Mouse (Mus musculus) intestine, embryonic 14.5 days (tissue): ENCODE measurements around the gene Nek1. TPM values are rescaled to one million over a fixed set of nuclear protein-coding genes. Genes with fewer than 3 reads are reported as not detected.
A peak's percentile ranks its signal among the peaks of the same experiment; 100 is the strongest.
"Not testable (repeated sequence)": the region's sequence is repeated elsewhere in the genome, so short reads cannot be mapped to it uniquely, and the experiment has no call there.

Experiments used
- ATAC-seq: fragments of 200-750 bp; cut with Nextera tagmentation; replicated peaks from 2 replicates; pipeline ENCODE4 v1.8.0; 2017; ENCODE audit warnings: low read depth, moderate number of reproducible peaks, moderate TSS enrichment, moderate library complexity; ENCODE audit not compliant: low FRiP score, low TSS enrichment
- DNase-seq: peaks from one replicate; pipeline ENCODE4 v3.0.0-alpha.2; 2018; ENCODE audit warnings: low spot score
- H3K27ac ChIP-seq: fragments of 300-500 bp; sonication (generic); 2 replicates; pipeline ENCODE4 v1.5.1; 2014; ENCODE audit warnings: low read depth, mild to moderate bottlenecking, control low read depth
- H3K27me3 ChIP-seq: fragments of 300-500 bp; sonication (generic); replicated peaks from 2 replicates; pipeline ENCODE4 v1.6.1; 2014; ENCODE audit warnings: low read length, control low read depth; ENCODE audit not compliant: control insufficient read depth, insufficient read depth
- H3K36me3 ChIP-seq: fragments of 300-500 bp; sonication (generic); 2 replicates; pipeline ENCODE4 v1.6.1; 2014; ENCODE audit warnings: low read length, control low read depth; ENCODE audit not compliant: control insufficient read depth, insufficient read depth
- H3K4me1 ChIP-seq: fragments of 300-500 bp; sonication (generic); replicated peaks from 2 replicates; pipeline ENCODE4 v1.6.1; 2014; ENCODE audit warnings: low read length, control low read depth, mixed read lengths; ENCODE audit not compliant: control insufficient read depth, insufficient read depth
- H3K4me2 ChIP-seq: fragments of 300-500 bp; sonication (generic); 2 replicates; pipeline ENCODE4 v1.6.1; 2014; ENCODE audit warnings: low read length
- H3K4me3 ChIP-seq: fragments of 300-500 bp; sonication (generic); 2 replicates; pipeline ENCODE4 v1.5.1; 2014; ENCODE audit warnings: low read depth, low read length, control low read depth, mixed read lengths
- H3K9ac ChIP-seq: fragments of 300-500 bp; sonication (generic); 2 replicates; pipeline ENCODE4 v1.6.1; 2014; ENCODE audit warnings: mild to moderate bottlenecking, low read length
- H3K9me3 ChIP-seq: fragments of 300-500 bp; sonication (generic); 2 replicates; pipeline ENCODE4 v1.6.1; 2016; ENCODE audit warnings: low read length, control low read depth; ENCODE audit not compliant: control insufficient read depth
- WGBS: fragments of 180-500 bp; shearing (Covaris S2); extraction: QIAGEN DNeasy Blood & Tissue Kit; methylation state at CpG from one replicate; pipeline ENCODE4 v1.1.7; 2014; 5-methylcytosine and 5-hydroxymethylcytosine counted together
- polyA plus RNA-seq: library from polyadenylated mRNA; unstranded; fragments of >200 nt; fragmentation: Nextera tagmentation; extraction: Ambion mirVana; gene quantifications from 2 replicates; pipeline ENCODE4 v1.2.1, GENCODE M21; 2014

The Nek1 gene
- polyA plus RNA-seq, 1 experiment from 2014 or later, result 19.5 TPM

DNA sequence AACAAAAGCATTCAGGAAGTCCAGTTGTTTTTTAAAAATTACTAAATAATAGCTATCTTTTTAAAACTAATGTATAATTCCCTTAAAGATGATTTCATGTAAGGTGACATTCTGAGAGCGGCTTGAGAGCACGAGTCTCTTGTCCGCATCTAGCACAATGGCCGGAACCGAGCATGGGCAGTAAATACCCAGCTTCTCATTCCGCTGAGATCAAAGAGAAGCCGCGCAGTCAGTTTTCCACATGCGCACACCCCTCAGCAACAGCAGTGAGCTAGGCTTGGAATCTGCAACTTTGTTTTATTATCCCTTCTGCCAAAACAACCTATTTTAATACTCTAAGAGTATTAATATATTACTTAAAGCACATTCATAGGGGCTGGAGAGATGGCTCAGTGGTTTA, 16.2 kb upstream of the Nek1 start:
- Histone ChIP-seq H3K4me3 (no peak overlapping the region), H3K27ac (no peak overlapping the region), H3K4me1 (0 out of 2 replicates have a peak, but pooled peaks cover 3% of the 10 kb centered on the region), H3K4me2 (no peak overlapping the region), H3K36me3 (no peaks in the 10 kb centered on the region), H3K9me3 (no peaks in the 10 kb centered on the region), H3K27me3 (no peaks in the 10 kb centered on the region), H3K9ac (no peak overlapping the region)
- 87% methylated on average over 9 of the region's 9 CpGs for WGBS
- ATAC-seq (no peak), DNase-seq (no peak)

DNA sequence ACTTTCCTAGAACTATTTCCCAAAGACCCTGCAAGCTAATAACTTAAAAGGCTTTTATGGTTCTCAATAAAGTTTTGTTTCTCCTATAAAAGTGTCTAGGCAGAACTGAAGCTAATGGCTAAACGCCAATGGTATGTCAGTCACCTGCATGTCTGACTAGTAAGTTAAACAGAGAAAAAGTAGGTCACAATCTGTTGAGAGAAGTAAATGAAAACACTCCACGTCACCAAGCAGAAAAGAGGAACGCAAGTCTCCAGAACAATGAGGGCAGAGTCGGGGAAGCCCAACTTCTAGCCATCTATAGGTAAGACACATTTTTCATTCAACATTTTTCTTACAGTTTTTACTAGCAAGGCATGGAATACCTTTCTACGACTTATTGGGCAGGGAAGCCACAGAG, 14.5 kb upstream of the Nek1 start:
- Histone ChIP-seq H3K27me3 (no peaks in the 10 kb centered on the region), H3K9me3 (no peaks in the 10 kb centered on the region), H3K4me1 (0 out of 2 replicates have a peak, but pooled peaks cover 3% of the 10 kb centered on the region), H3K4me2 (no peak overlapping the region), H3K36me3 (no peaks in the 10 kb centered on the region), H3K27ac (no peak overlapping the region), H3K9ac (no peak overlapping the region), H3K4me3 (no peak overlapping the region)
- DNase-seq, result no peak
- 75% methylated on average over 5 of the region's 5 CpGs for WGBS
- ATAC-seq, result no peak

DNA sequence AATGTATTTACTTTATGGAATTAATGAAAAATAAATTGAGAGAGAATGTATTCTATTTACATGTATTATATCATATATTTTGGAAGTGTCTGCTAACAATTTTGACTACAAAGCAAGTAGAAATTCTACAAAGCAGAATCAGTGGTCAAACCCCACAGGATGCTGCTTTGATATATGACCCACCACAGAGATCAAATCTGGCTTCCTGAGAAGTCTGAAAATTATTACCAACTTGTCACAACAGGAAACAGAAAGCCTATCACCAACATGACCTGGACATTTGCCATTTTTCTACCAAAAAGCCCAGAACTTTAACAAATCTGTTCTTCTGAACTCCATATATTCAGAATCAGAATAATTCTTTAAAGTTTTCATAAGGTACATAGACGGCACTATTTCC, 11.6 kb upstream of the Nek1 start:
- ATAC-seq, result no peak
- no peak for DNase-seq
- Histone ChIP-seq H3K27me3 (no peaks in the 10 kb centered on the region), H3K4me3 (peak overlapping the region; percentile 82), H3K4me1 (0 out of 2 replicates have a peak, but pooled peaks cover 3% of the 10 kb centered on the region), H3K36me3 (no peaks in the 10 kb centered on the region), H3K4me2 (peak overlapping the region; percentile 87), H3K9me3 (no peaks in the 10 kb centered on the region), H3K27ac (no peak overlapping the region), H3K9ac (no peak overlapping the region)
- 35% methylated on average over 1 of the region's 1 CpGs for WGBS

DNA sequence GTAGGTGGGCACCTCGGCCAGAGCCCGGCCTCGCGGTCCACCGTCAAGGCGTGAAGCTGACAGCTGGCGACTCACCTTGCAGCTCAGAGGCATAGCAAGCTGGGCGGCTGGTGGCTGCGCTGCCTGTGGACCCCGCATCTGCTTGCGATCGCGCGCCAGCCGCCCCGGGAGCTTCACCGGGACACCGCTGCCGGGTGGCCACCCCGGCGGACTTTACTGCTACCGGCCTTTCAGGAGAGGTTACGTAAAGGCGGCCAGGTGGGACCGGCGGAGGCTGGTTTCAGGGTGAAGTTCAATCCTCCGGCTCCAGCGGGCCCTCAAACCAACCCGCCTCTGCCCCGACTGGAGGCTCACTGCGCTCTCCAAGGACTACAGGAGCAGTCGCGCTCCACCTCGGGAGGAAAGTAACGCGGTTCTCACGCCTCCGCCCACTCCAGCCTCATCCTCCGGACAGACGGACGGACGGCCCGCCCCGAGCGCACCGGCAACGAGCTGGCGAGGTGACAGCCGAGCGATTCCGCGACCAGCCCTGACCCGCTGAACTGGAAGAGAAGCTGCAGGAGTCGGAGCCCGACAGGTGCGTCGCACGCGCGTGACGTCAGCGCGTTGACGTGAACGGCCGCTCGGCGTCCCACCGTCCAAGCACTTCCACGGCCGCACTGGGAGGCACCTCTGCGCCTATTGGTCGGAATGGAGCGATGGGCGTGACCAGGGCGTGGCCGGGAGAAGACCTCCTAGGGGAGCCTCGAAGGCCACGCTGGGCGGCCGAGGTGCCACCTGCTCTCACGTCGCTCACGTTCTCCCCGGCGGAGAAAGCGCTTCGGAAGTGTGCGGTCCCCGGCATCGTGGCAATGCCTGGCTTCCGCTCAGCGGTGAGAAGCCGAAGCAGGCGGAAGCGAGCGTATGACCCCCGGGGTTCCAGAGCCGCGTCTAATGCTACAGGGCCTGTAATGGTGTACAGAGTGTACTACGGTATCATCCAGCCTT, 10.0 kb upstream of the Nek1 start, which contains the start of gene Clcn3:
Gene Clcn3 (minus strand): TSS at position 600 of the 987 bp plus-strand sequence.
- under 1% methylated on average over 95 of the region's 101 CpGs for WGBS
- Histone ChIP-seq H3K9me3 (no peaks in the 10 kb centered on the region), H3K9ac (peak within 1 kb of the TSS; percentile 58), H3K4me1 (0 out of 2 replicates have a peak, but pooled peaks cover 3% of the 10 kb centered on the region), H3K27me3 (no peaks in the 10 kb centered on the region), H3K36me3 (no peaks in the 10 kb centered on the region), H3K4me3 (peak within 1 kb of the TSS; percentile 82), H3K27ac (peak within 1 kb of the TSS; percentile 80), H3K4me2 (peak within 1 kb of the TSS; percentile 87)
- peak; percentile 98 for DNase-seq
- peak; percentile 100 for ATAC-seq

DNA sequence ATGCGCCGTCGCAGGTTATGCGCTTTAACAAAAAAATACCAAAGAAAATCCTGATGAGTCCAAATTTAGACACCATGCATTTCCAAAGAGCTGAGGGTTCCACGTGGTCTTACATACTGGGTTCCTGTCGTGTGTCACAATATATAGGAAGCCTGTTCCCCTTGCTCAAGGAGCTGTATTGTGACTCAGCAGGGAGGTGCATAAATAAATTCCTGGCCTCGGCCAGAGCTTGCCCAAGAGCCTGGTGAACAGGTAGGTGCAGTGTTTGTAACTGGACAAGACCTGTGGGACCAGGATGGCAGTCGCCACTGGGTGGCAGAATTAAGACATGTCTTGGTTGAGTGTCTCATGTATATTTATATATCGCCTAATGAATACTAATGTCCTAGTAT, 9.3 kb upstream of the Nek1 start:
- H3K4me2 ChIP-seq, result peak overlapping the region; percentile 87
- H3K9me3 ChIP-seq, result no peaks in the 10 kb centered on the region
- peak overlapping the region; percentile 50 for H3K9ac ChIP-seq

DNA sequence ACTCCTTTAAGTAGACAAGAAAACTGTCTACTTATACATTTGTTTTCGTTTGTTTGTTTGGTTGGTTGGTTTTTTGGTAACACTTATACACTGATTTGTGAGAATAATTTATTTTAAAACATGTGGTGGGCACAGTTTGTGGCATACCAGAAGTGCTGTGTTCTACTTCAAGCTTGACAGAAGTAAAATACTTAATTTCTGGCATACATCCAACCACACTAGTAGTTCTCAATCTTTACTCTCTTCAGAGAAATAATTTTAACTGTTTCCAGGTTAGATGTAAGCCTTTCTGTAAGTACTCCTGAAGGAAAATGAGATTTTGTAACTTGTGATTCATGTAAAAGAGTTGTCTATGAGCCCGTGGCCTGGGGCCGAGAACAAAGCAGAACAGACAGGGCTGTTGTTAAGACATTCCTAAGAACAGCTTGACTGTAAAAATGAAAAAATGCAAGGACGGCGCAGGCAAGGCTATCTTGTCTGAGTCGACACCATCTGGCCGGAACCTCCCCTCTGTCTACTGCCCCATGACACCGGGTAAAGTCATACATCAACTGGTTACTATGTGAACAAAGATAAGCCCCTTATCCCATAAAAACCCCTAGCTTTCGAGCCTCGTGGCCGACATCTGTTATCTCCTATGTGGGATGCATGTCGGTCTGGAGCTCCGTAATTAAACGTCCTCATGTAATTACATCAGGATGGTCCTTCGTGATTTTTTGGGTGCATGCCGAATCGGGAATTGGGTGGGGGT, 8.6 kb upstream of the Nek1 start:
- H3K4me2 ChIP-seq, H3K9me3 ChIP-seq, H3K4me1 ChIP-seq, DNase-seq, H3K4me3 ChIP-seq, H3K36me3 ChIP-seq, ATAC-seq, H3K27me3 ChIP-seq, H3K27ac ChIP-seq, H3K9ac ChIP-seq: not testable (repeated sequence)
- WGBS, result 91% methylated on average over 17 of the region's 17 CpGs

More for the DNA sequence above, 9.3 kb upstream of the Nek1 start:
- DNase-seq, result no peak
- Histone ChIP-seq H3K27ac (peak overlapping the region; percentile 80), H3K36me3 (no peaks in the 10 kb centered on the region), H3K4me3 (peak overlapping the region; percentile 82), H3K27me3 (no peaks in the 10 kb centered on the region), H3K4me1 (0 out of 2 replicates have a peak, but pooled peaks cover 3% of the 10 kb centered on the region)
- 15% methylated on average over 9 of the region's 9 CpGs for WGBS
- peak; percentile 67 for ATAC-seq

DNA sequence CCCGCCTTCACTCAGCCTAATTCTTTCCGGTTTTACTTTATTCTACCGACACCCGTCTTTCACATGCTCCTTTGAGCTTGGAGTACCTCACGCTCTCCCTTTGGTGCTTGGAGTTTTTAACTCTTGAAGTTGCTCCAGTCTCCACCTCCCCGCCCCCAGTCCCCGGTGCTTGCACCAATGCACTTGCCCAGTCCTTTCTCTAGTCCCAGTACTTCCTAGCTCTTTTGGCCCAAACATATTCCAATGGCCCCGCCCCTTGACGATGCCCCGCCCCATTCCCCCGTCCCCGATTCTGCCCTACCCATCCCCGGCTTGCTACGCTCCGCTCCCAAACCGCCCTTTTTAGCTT, 460 bp upstream of the Nek1 start:
- H3K27ac ChIP-seq, result peak overlapping the region; percentile 89
- ATAC-seq, result peak; percentile 92
- peaks cover 8% of the 10 kb centered on the region; the same call in 1 of the 2 replicates for H3K4me1 ChIP-seq
- WGBS, result 0% methylated on average over 15 of the region's 16 CpGs
- no peaks in the 10 kb centered on the region for H3K36me3 ChIP-seq
- no peak for DNase-seq
- H3K9ac ChIP-seq, result peak overlapping the region; percentile 50
- no peaks in the 10 kb centered on the region for H3K27me3 ChIP-seq
- H3K9me3 ChIP-seq, result no peaks in the 10 kb centered on the region
- peak overlapping the region; percentile 81 for H3K4me3 ChIP-seq
- H3K4me2 ChIP-seq, result peak overlapping the region; percentile 57

DNA sequence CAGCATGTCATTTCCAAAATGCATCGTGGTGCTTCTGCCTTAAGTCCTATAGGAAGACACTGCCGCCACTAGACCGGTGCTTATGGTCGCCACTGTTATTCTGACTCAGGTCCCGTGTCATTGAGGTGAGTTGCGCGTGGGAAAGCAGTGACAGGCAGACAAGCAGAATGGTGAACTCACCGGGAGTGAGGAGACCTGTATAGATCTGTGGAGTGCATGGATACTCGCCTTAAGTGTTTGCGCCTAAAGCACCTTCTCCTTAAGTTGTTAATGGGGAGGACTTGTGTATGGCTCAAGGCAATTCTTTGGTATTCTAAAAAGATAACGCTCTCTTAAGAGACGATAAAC, 618 bp downstream of the Nek1 start:
- 2% methylated on average over 12 of the region's 12 CpGs for WGBS
- no peak for DNase-seq
- no peaks in the 10 kb centered on the region for H3K36me3 ChIP-seq
- H3K4me2 ChIP-seq, result peak overlapping the region; percentile 75
- H3K9me3 ChIP-seq, result 0 out of 2 replicates have a peak, but pooled peaks cover 5% of the 10 kb centered on the region
- H3K4me1 ChIP-seq, result peaks cover 8% of the 10 kb centered on the region; the same call in 1 of the 2 replicates
- H3K4me3 ChIP-seq, result peak overlapping the region; percentile 81
- H3K27ac ChIP-seq, result peak overlapping the region; percentile 89
- peak overlapping the region; percentile 67 for H3K9ac ChIP-seq
- H3K27me3 ChIP-seq, result no peaks in the 10 kb centered on the region
- ATAC-seq, result no peak
